In the genomic region with DNA sequence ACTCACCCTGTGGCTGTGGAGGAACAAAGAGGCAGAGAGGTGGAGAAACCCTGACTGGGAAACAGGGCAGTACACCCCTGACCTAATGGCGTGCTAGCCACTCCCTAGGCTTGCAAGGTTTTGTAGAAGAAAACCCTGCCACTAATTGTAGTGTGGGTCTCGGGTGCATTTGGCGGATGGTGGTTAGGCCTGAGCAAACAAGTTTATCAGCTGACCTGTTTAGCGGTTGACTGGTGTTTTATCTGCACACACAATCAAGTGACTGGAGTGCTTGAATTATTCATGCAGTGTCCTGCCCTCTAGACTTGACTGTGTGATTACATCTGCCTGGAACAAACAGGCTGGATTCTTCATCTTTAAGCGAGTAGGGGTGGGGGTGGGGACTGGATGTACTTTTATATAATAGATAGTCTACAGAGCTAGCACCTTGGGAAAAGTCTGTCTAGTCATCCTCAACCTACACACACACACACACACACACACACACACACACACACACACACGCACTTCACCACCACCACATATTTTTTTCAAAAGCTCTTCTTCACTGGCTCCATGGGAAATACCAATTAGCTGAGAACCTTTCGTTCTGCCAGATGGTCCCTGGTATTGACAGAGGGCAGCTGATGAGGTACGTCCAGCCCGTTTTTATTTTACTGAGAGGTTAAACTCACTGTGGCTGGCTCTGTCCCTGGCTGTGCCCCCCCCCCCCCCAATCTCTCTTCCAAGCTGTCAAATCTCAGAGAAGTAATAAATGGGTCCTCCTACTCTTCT, we compare ENCODE assay signal across 8 mouse cellular contexts. TPM values are rescaled to one million over a fixed set of nuclear protein-coding genes. Genes with fewer than 3 reads are reported as not detected.
A peak's percentile ranks its signal among the peaks of the same experiment; 100 is the strongest.
DNase-seq lines count a peak whose midpoint lies in the region; ATAC-seq and TF ChIP-seq lines count a peak whose summit lies in the region.

No protein-coding gene starts in this region.

- intact Hi-C loops in gastrocnemius, postnatal 36 days (cut with DNase I) = no loop called here
- intact Hi-C loops in heart, postnatal 10 days (cut with DNase I) = loop anchor here (5.0 kb wide), 1 partner anchor 279 kb away; no protein-coding TSS in a partner anchor

- no peak overlapping the region for H3K4me2 ChIP-seq in heart, embryonic 12.5 days
- peak overlapping the region; percentile 94 for H3K4me2 ChIP-seq in embryonic facial prominence, embryonic 13.5 days
- peak overlapping the region; percentile 79 for H3K4me2 ChIP-seq in midbrain, embryonic 15.5 days

- peaks cover 92% of the 10 kb centered on the region for H3K4me1 ChIP-seq in heart, embryonic 10.5 days
- peaks cover 85% of the 10 kb centered on the region for H3K4me1 ChIP-seq in heart, embryonic 12.5 days (replicated peaks)
- H3K4me1 ChIP-seq in embryonic facial prominence, embryonic 13.5 days = peaks cover 86% of the 10 kb centered on the region
- H3K4me1 ChIP-seq in kidney, adult 2 months (ENCODE audit: control insufficient read depth, insufficient read depth, low read length) = peaks cover 29% of the 10 kb centered on the region
- peaks cover 86% of the 10 kb centered on the region for H3K4me1 ChIP-seq in midbrain, embryonic 15.5 days

- DNase-seq in heart, embryonic 10.5 days (ENCODE audit: low spot score) = no peak
- DNase-seq in kidney, adult 2 months = peak; percentile 79
- no peak for DNase-seq in gastrocnemius, postnatal 36 days
- DNase-seq in heart, postnatal 10 days = no peak
- no peak for DNase-seq in cerebellum, adult 11-12 months

- H3K27ac ChIP-seq in heart, embryonic 10.5 days = peak overlapping the region; percentile 4; the same call in 1 of the 2 replicates
- no peak overlapping the region for H3K27ac ChIP-seq in heart, embryonic 12.5 days (ENCODE audit: poor library complexity, severe bottlenecking)
- no peak overlapping the region; the same call in 1 of the 2 replicates for H3K27ac ChIP-seq in embryonic facial prominence, embryonic 13.5 days
- peak overlapping the region; percentile 33; the same call in 1 of the 2 replicates for H3K27ac ChIP-seq in kidney, adult 2 months (ENCODE audit: insufficient read depth, low read depth, low read length)
- peak overlapping the region; percentile 63 for H3K27ac ChIP-seq in midbrain, embryonic 15.5 days

- no peak overlapping the region for H3K9ac ChIP-seq in heart, embryonic 12.5 days
- H3K9ac ChIP-seq in embryonic facial prominence, embryonic 13.5 days = 0 out of 2 replicates have a peak overlapping the region, but pooled peaks have one; percentile 12
- H3K9ac ChIP-seq in midbrain, embryonic 15.5 days = peak overlapping the region; percentile 39; the same call in 1 of the 2 replicates

- peaks cover 45% of the 10 kb centered on the region for H3K27me3 ChIP-seq in heart, embryonic 10.5 days (ENCODE audit: insufficient read depth, poor library complexity, severe bottlenecking)
- H3K27me3 ChIP-seq in heart, embryonic 12.5 days (replicated peaks) = peaks cover 55% of the 10 kb centered on the region
- H3K27me3 ChIP-seq in embryonic facial prominence, embryonic 13.5 days = no peaks in the 10 kb centered on the region
- H3K27me3 ChIP-seq in kidney, adult 2 months (replicated peaks; ENCODE audit: control insufficient read depth, insufficient read depth, low read length) = no peaks in the 10 kb centered on the region
- no peaks in the 10 kb centered on the region for H3K27me3 ChIP-seq in midbrain, embryonic 15.5 days (replicated peaks)

- TF ChIP-seq CTCF in kidney, adult 2 months (conservative IDR thresholded peaks at IDR 0.05; ENCODE audit: insufficient read depth, insufficient read length, low read depth, low read length) = no peak

- no peak for TF ChIP-seq POLR2A in kidney, adult 2 months (IDR thresholded peaks at IDR 0.05; ENCODE audit: low read depth, low read length)

- 25% methylated on average over 9 of the region's 9 CpGs for WGBS in heart, embryonic 10.5 days
- 42% methylated on average over 9 of the region's 9 CpGs for WGBS in heart, embryonic 12.5 days
- WGBS in embryonic facial prominence, embryonic 13.5 days = 30% methylated on average over 9 of the region's 9 CpGs
- 34% methylated on average over 9 of the region's 9 CpGs for WGBS in kidney, adult 2 months
- WGBS in midbrain, embryonic 15.5 days = 10% methylated on average over 9 of the region's 9 CpGs

- no peak for ATAC-seq in heart, embryonic 12.5 days (ENCODE audit: insufficient number of reproducible peaks, low FRiP score)
- ATAC-seq in embryonic facial prominence, embryonic 13.5 days (ENCODE audit: insufficient number of reproducible peaks, insufficient read depth, low FRiP score, low TSS enrichment, low read depth) = no peak
- no peak; the same call in 1 of the 2 replicates for ATAC-seq in midbrain, embryonic 15.5 days (replicated peaks)

- H3K36me3 ChIP-seq in heart, embryonic 10.5 days = peaks cover 25% of the 10 kb centered on the region
- H3K36me3 ChIP-seq in heart, embryonic 12.5 days = 0 out of 2 replicates have a peak, but pooled peaks cover 3% of the 10 kb centered on the region
- peaks cover 46% of the 10 kb centered on the region for H3K36me3 ChIP-seq in embryonic facial prominence, embryonic 13.5 days
- no peaks in the 10 kb centered on the region for H3K36me3 ChIP-seq in kidney, adult 2 months (ENCODE audit: control insufficient read depth, insufficient read depth, low read length)
- no peaks in the 10 kb centered on the region for H3K36me3 ChIP-seq in midbrain, embryonic 15.5 days (replicated peaks)

- peak overlapping the region; percentile 20; the same call in 1 of the 2 replicates for H3K4me3 ChIP-seq in heart, embryonic 10.5 days
- no peak overlapping the region for H3K4me3 ChIP-seq in heart, embryonic 12.5 days
- H3K4me3 ChIP-seq in embryonic facial prominence, embryonic 13.5 days = peak overlapping the region; percentile 76
- no peak overlapping the region for H3K4me3 ChIP-seq in kidney, adult 2 months (ENCODE audit: insufficient read depth, low read depth, low read length)
- peak overlapping the region; percentile 84 for H3K4me3 ChIP-seq in midbrain, embryonic 15.5 days

- H3K9me3 ChIP-seq in heart, embryonic 10.5 days = no peaks in the 10 kb centered on the region
- H3K9me3 ChIP-seq in heart, embryonic 12.5 days (replicated peaks) = no peaks in the 10 kb centered on the region
- H3K9me3 ChIP-seq in embryonic facial prominence, embryonic 13.5 days = no peaks in the 10 kb centered on the region
- no peaks in the 10 kb centered on the region for H3K9me3 ChIP-seq in midbrain, embryonic 15.5 days

RNA-seq across cellular contexts. Expression of a gene that starts 5.7 kb away (rescaled TPM):
- polyA plus RNA-seq in heart, embryonic 10.5 days (2016; fragmentation: Nextera tagmentation; extraction: Ambion mirVana) = 15.6 and 25.4 TPM in 2 replicates
- 12.7 and 12.8 TPM in 2 replicates for polyA plus RNA-seq in heart, embryonic 12.5 days (2016; fragmentation: Nextera tagmentation; extraction: Ambion mirVana)
- 38.9 and 39.5 TPM in 2 replicates for polyA plus RNA-seq in embryonic facial prominence, embryonic 13.5 days (2015; fragmentation: Nextera tagmentation; extraction: Ambion mirVana)
- polyA plus RNA-seq in kidney, adult 2 months (2012; rRNA removed) = 47.2 and 50.9 TPM in 2 replicates
- polyA plus RNA-seq in midbrain, embryonic 15.5 days (2015; fragmentation: Nextera tagmentation; extraction: Ambion mirVana) = 34.9 and 39.1 TPM in 2 replicates
- 1 to 10 TPM; 6.3 to 7.0 TPM for total RNA-seq in gastrocnemius, postnatal 36 days (2021)
- total RNA-seq in heart, postnatal 10 days (2021) = 10 to 100 TPM; 26.9 to 27.4 TPM

Comparison
In these comparisons a context has a peak if more than half of its experiments do, and no peak if none do; other contexts are left out.
1. H3K27ac ChIP-seq: peak in heart, embryonic 10.5 days (single experiment), kidney, adult 2 months (single experiment) and midbrain, embryonic 15.5 days (single experiment); none in heart, embryonic 12.5 days (single experiment) and embryonic facial prominence, embryonic 13.5 days (single experiment).
2. H3K4me3 ChIP-seq: peak in heart, embryonic 10.5 days (single experiment), embryonic facial prominence, embryonic 13.5 days (single experiment) and midbrain, embryonic 15.5 days (single experiment); none in heart, embryonic 12.5 days (single experiment) and kidney, adult 2 months (single experiment).